Mouse (Mus musculus): ENCODE data around the gene Ncam1.
A peak's percentile ranks its signal among the peaks of the same experiment; 100 is the strongest.

Gene Ncam1

DNA sequence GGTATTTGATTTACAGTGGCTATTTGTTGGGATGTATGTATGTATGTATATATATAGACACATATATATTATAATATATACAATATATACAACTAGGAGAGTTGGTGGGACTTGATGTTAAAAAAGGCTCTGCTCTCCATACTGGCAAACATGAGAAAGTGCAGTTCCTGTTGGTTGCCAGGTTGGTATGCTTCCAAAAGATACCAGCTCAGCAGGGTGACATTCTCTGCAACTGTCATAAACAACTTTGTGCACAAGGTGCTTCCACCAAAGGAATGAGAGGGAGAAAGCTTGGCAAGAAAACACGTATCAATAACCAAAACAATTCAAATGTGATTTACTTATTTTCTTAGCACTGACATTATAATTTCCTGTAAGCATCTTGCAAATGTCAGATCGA is 232.9 kb downstream of the Ncam1 start:
- no peak for DNase-seq (ENCODE audit: extremely low spot score)

- DNase-seq (ENCODE audit: extremely low spot score), result no peak
Observed at GRCm38 (mm10) chr9:49558941-49559340, 239.8 kb downstream of the Ncam1 start.

DNA sequence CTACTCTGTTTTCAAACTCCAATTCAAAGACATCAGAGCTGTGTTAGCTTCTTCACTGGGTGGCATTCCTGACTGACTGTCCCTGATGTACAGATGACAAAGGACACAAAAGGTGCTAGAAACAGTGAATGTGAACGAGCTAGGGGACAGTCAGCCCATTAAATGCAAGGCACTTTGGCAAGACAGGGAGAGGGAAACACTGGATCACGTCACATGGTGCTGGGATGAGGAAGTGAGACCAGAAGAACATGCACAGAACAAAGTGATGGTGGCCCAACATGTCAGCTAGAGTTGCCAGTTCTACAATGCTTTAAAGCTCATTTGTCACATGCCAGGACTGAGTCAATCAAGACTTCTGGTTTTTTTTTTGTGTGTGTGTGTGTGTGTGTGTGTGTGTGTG is 247.4 kb downstream of the Ncam1 start:
- DNase-seq (ENCODE audit: extremely low spot score), result no peak

DNA sequence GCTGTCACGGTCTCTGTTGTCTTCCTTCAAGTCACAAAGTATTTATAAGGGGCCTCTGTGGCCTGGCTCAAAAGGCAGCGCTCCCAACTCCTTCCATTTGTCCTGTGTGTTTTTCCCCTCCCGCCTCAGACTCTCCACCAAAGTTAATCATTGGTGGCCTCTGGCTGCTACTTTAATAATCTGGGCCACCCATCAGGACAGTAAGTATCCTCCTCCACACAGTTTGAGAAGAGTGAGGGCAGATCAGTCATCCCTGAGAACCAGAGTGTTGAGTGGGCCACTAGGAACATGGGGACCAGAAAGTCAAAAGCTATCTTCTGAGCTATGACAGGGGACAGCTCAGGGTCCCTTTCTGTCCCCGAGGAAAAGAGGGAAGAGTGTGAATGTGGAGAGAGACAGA is 256.1 kb downstream of the Ncam1 start:
- no peak for DNase-seq (ENCODE audit: extremely low spot score)

DNA sequence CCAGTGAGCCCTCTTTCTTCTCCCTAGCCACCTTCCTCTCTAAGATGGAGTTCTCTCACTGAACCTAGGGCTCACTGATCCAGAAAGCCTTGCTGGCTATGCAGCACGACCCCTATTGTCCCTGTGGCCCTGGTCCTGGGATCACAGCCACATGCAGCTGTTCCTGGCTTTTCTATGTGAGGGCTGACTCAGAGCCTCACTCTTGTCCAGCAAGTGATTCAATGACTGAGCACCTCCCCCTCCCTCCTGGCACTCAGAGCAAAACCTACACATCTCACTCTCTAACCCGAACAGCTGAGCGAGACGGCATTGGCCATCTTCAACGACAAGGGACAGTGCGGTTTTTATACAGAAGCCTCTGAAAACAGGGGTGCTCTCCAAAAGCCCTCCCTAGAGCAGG is 260.9 kb downstream of the Ncam1 start:
- no peak for DNase-seq (ENCODE audit: extremely low spot score)

DNA sequence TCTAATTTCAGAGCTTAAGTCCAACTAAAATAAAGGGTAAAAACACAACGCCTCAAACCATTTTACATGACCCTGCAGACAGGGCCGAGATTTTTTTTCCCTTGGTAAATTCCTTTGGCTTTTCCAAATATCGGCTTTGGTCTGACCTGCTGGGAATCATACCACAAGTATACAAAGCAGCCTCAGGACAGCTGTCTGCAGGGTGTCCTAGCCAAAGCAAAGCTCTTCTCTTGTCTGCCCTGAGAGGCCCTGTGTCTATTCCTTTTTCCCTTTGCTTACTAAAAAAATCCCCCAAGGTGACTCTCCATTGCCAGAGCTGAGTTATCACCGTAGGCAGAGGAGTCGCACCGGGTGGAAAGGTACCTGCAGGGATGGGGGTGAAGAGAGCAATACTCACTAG is 262.1 kb downstream of the Ncam1 start:
- DNase-seq (ENCODE audit: extremely low spot score), result no peak

DNA sequence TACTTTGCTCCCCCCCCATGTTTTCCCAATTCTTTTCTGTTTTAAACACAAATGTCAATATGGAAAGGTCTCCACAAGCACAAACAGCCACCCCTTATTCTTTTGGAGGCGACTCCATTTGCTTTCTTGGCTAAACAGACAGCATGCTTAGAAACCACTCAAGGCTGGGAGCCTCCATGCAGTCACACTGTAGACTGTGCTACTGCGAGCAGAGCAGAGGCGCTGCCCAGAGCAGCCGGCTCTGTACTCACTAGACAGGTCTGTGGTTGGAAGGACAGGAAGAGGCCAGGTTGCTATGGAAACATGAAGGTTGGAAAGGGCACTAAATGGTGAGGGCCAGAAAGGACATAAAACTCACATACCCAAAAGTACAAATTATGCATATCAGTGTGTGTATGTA is 263.8 kb downstream of the Ncam1 start:
- DNase-seq (ENCODE audit: extremely low spot score), result no peak

DNA sequence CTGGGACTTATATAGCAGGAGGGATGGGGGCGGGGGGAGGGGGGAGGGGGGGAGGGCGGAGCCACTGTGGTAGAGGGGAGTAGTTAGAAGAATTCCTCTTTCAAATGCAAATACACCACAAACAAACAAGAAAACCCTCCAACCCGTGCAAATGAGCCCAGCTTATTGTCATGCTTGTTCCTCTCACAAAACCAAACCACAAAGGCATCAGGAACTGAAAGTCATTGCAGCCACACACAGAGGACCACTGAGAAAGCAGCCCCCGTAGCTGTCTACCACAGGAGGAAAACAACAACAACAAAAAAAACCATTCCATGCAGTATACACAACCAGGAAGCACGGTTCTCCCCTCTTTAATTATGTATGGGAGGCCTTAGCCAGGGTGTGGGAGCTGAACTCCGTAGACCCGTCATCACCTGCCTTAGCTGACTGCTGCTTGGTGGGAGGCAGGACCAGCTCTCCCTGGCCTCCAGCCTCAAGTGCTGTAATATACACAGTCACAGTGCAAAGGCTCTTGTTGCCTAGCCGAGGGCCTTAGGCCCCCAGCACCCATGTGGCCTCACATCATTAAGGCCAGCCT is 264.7 kb downstream of the Ncam1 start:
- DNase-seq (ENCODE audit: extremely low spot score), result no peak

- DNase-seq (ENCODE audit: extremely low spot score), result no peak
Observed at GRCm38 (mm10) chr9:49533455-49533854, 265.3 kb downstream of the Ncam1 start.

GRCm38 (mm10) chr9:49531833-49532232 is 266.9 kb downstream of the Ncam1 start:
- DNase-seq (ENCODE audit: extremely low spot score), result no peak

GRCm38 (mm10) chr9:49531257-49531656 is 267.5 kb downstream of the Ncam1 start:
- no peak for DNase-seq (ENCODE audit: extremely low spot score)

DNA sequence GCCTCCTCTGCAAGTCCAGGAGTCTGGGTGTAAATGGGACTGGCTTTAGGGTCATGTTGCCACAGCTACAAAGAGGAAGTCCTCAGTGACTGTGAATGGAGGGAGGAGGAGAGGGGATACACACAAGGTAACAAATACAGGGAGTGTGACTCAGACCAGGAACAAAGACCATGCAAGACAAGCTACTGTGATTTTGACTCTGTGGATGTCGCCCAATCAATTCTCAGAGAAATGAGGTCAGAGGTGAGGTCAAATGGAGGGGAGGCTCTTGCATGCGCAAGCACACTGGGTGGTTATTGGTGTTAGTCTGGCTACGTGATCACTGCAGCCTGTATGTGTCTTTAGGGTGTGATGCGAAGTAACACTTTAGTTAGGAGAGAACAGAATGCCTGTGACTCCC is 268.0 kb downstream of the Ncam1 start:
- no peak for DNase-seq (ENCODE audit: extremely low spot score)

DNA sequence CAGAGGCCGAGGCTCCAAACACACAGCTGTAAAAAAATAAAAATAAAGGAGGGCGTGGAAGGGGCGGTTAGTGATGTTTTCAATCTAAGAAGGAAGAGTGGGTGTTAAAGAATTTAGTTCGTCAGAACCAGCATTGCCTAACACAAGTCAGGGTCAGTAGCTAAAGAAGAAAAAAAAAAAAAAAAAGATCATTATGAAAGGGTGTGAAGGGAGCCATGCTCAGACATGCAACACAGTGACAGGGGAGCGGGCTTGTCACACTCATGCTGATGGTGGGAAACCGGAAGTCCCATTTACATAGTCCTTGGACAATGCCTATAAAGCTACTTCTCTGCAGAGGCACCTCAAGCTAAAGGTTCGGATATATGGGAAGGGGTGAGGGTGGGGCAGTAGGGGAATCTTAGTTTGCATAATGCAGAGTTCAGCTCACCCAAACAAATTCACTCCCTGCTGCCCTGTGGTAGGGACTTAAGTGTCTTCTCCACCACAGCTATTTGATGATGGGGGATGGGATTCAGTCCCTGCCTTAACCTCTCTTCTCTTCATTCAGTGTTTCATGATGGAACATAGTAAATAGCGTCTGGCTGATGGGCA is 269.3 kb downstream of the Ncam1 start:
- DNase-seq (ENCODE audit: extremely low spot score), result no peak

- peak; percentile 32 for DNase-seq (ENCODE audit: extremely low spot score)
Observed at GRCm38 (mm10) chr9:49528943-49529342, 269.8 kb downstream of the Ncam1 start.

DNA sequence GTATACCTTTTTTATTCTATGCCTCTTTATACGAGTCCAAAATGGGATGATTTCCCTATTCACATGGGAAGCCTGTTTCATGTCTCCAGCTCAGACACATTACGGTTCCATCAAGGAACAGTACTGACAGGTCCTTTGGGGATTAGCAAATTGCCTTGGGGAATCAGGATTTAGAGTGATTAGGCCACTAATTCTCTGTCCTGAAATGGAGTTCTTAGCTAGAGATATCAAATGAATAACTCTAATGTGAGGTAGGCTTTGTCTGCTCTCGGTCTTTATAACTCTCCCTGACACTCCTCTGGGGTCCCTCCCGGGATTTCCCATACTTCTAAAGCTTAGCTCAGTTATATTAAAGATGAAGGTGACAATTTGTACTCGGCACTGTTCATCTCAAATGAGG is 270.7 kb downstream of the Ncam1 start:
- no peak for DNase-seq (ENCODE audit: extremely low spot score)

DNA sequence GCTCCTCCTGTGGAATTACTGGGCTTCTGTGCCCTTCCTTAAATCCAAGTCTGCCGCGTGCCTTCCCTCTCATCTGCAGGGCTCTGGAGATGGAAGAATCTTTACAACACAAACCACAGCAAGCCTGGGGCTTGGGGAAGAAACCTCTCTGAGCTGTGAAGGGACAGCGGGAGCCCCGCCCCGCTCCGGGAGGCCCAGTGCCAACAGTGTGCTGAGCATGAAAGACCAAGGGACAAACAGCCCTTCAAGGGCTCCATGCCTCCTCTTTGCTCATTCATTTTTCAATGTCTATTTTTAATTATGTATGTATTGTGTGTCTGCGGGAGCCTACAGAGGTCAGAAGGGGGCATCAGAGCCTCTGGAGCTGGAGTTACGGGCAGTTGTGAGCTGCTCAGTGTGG is 271.4 kb downstream of the Ncam1 start:
- no peak for DNase-seq (ENCODE audit: extremely low spot score)

DNA sequence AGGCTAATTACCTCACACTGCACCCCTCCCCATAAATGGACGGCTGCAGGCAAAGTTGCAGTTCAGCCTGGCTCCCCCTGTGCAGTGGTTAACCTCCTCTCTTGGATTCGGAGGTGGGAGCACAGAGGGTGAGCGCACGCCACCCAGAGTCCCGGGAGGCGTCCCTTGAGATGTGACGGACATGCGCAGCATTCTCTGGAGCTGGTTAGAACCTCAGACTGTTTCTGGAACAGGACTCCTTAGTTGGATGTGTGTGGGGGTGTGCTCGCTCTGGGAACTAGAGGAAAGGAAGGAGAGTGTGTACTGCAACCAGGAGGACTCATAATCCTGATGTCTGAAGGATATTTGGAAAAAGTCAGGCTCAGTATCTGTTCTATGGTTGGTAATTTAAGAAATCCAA is 274.0 kb downstream of the Ncam1 start:
- DNase-seq (ENCODE audit: extremely low spot score), result no peak

GRCm38 (mm10) chr9:49523881-49524280 is 274.8 kb downstream of the Ncam1 start:
- no peak for DNase-seq (ENCODE audit: extremely low spot score)

- no peak for DNase-seq (ENCODE audit: extremely low spot score)
Observed at GRCm38 (mm10) chr9:49514306-49514705, 284.4 kb downstream of the Ncam1 start.

- no peak for DNase-seq (ENCODE audit: extremely low spot score)
Observed at GRCm38 (mm10) chr9:49510666-49511065, 288.1 kb downstream of the Ncam1 start.

GRCm38 (mm10) chr9:49509628-49510027 is 289.1 kb downstream of the Ncam1 start:
- DNase-seq (ENCODE audit: extremely low spot score), result no peak

DNA sequence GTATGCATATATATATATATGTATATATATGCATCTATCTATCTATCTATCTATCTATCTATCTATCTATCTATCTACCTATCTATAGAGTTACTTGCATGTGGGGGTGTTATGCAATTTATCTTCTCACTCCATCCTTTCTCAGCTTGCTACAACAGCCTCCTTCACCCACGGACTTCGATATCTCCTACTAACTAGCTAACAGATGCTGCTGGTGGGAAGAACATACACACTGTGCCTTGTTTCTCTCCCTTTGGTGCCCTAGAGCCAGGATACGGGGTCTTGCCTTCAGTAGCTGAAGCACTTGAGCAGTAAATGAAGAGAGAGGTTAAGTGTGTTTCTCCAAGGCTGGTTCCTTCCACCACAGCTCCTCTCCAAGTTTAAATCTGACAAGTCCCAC is 289.6 kb downstream of the Ncam1 start:
- DNase-seq (ENCODE audit: extremely low spot score), result no peak

DNA sequence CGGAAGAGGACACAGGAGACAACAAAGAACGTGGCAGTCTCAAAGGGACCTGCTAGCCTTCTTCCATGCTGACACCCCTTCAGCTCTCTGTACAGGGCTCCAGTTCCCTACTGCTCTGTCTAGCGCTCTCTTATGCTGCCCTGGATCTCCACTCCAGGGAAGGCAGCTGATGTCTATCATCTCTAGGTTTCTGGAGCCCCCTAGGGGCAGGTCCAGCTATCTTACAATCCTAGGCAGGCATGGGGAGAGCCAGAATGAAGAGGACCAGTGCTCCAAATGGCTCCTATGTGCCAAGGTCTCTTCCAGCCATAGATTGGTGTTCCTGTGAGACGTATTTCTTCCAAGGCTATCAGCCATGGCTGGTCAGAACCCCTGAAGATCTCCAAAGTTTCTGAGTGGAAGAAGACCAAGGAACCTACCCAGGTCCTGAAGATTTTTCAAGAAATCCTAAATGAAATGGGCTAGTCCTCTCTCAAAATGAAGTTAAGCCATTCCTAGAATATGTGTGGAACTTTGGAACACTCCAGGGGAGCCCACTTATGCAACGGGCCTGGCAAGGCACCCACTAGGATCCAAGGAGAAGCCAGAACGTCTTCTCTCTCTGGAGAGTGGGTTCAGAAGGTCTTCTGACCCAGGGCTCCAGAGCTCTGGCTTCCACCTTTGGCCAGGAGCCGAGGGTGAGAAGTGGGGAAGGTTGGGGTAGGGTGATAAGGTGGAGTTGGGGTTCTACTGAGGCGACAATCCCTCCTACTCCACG is 290.7 kb downstream of the Ncam1 start:
- DNase-seq (ENCODE audit: extremely low spot score), result no peak

Measured in embryo, embryonic 9.5 days (tissue).